Mouse (Mus musculus): Measurements from ENCODE around the gene Agap1. TPM values are rescaled to one million over a fixed set of nuclear protein-coding genes. Genes with fewer than 3 reads are reported as not detected.

The Agap1 gene
- polyA plus RNA-seq, 1 experiment from 2014 or later = 4.8 TPM

GRCm38 (mm10) chr1:89922883-89923641 lies 468.5 kb downstream of the Agap1 start:
- 2% methylated on average over 40 of the region's 41 CpGs for WGBS
- H3K27me3 ChIP-seq (replicated peaks; ENCODE audit: control insufficient read depth, insufficient read depth, low read length) = peaks cover 88% of the 10 kb centered on the region
- ATAC-seq = no peak
- no peak overlapping the region for H3K4me2 ChIP-seq (ENCODE audit: low read depth, low read length)
- H3K9me3 ChIP-seq (ENCODE audit: control insufficient read depth, low read length) = no peaks in the 10 kb centered on the region
- peak overlapping the region; percentile 18 for H3K4me3 ChIP-seq (ENCODE audit: low read length)
- H3K27ac ChIP-seq (ENCODE audit: low read length) = no peak overlapping the region
- peaks cover 14% of the 10 kb centered on the region for H3K4me1 ChIP-seq (ENCODE audit: control insufficient read depth, insufficient read depth, low read length)
- H3K36me3 ChIP-seq (ENCODE audit: control insufficient read depth, insufficient read depth, low read length) = no peaks in the 10 kb centered on the region
- H3K9ac ChIP-seq (ENCODE audit: low read depth, low read length) = no peak overlapping the region

- no peak overlapping the region for H3K9ac ChIP-seq (ENCODE audit: low read depth, low read length)
- H3K36me3 ChIP-seq (ENCODE audit: control insufficient read depth, insufficient read depth, low read length) = no peaks in the 10 kb centered on the region
- 14% methylated on average over 14 of the region's 14 CpGs for WGBS
- no peak overlapping the region for H3K4me3 ChIP-seq (ENCODE audit: low read length)
- H3K4me2 ChIP-seq (ENCODE audit: low read depth, low read length) = no peak overlapping the region
- no peak for ATAC-seq
- H3K4me1 ChIP-seq (ENCODE audit: control insufficient read depth, insufficient read depth, low read length) = peaks cover 16% of the 10 kb centered on the region
- H3K9me3 ChIP-seq (ENCODE audit: control insufficient read depth, low read length) = no peaks in the 10 kb centered on the region
- H3K27ac ChIP-seq (ENCODE audit: low read length) = no peak overlapping the region
- H3K27me3 ChIP-seq (replicated peaks; ENCODE audit: control insufficient read depth, insufficient read depth, low read length) = peaks cover 91% of the 10 kb centered on the region
Observed at GRCm38 (mm10) chr1:89923642-89924020, 469.0 kb downstream of the Agap1 start.

- no peak overlapping the region for H3K4me2 ChIP-seq (ENCODE audit: low read depth, low read length)
- H3K9ac ChIP-seq (ENCODE audit: low read depth, low read length) = no peak overlapping the region
- WGBS = 51% methylated on average over 12 of the region's 12 CpGs
- H3K9me3 ChIP-seq (ENCODE audit: control insufficient read depth, low read length) = no peaks in the 10 kb centered on the region
- H3K4me3 ChIP-seq (ENCODE audit: low read length) = no peak overlapping the region
- H3K4me1 ChIP-seq (ENCODE audit: control insufficient read depth, insufficient read depth, low read length) = peaks cover 29% of the 10 kb centered on the region
- H3K27ac ChIP-seq (ENCODE audit: low read length) = no peak overlapping the region
- H3K27me3 ChIP-seq (replicated peaks; ENCODE audit: control insufficient read depth, insufficient read depth, low read length) = peaks cover 98% of the 10 kb centered on the region
- ATAC-seq = no peak
- no peaks in the 10 kb centered on the region for H3K36me3 ChIP-seq (ENCODE audit: control insufficient read depth, insufficient read depth, low read length)
Observed at GRCm38 (mm10) chr1:89925501-89926190, 471.0 kb downstream of the Agap1 start.

- peaks cover 98% of the 10 kb centered on the region for H3K27me3 ChIP-seq (replicated peaks; ENCODE audit: control insufficient read depth, insufficient read depth, low read length)
- 24% methylated on average over 9 of the region's 9 CpGs for WGBS
Observed at GRCm38 (mm10) chr1:89926583-89927060, 472.0 kb downstream of the Agap1 start.

GRCm38 (mm10) chr1:89927061-89927661 lies 472.6 kb downstream of the Agap1 start:
- no peak for ATAC-seq
- no peaks in the 10 kb centered on the region for H3K36me3 ChIP-seq (ENCODE audit: control insufficient read depth, insufficient read depth, low read length)
- 1% methylated on average over 36 of the region's 36 CpGs for WGBS
- H3K27ac ChIP-seq (ENCODE audit: low read length) = no peak overlapping the region
- peak overlapping the region; percentile 70 for H3K4me2 ChIP-seq (ENCODE audit: low read depth, low read length)
- peak overlapping the region; percentile 7; the same call in 1 of the 2 replicates for H3K9ac ChIP-seq (ENCODE audit: low read depth, low read length)
- no peaks in the 10 kb centered on the region for H3K9me3 ChIP-seq (ENCODE audit: control insufficient read depth, low read length)
- peaks cover 97% of the 10 kb centered on the region for H3K27me3 ChIP-seq (replicated peaks; ENCODE audit: control insufficient read depth, insufficient read depth, low read length)
- peak overlapping the region; percentile 37 for H3K4me3 ChIP-seq (ENCODE audit: low read length)
- H3K4me1 ChIP-seq (ENCODE audit: control insufficient read depth, insufficient read depth, low read length) = peaks cover 41% of the 10 kb centered on the region

More at GRCm38 (mm10) chr1:89926583-89927060, 472.0 kb downstream of the Agap1 start:
- H3K4me3 ChIP-seq (ENCODE audit: low read length) = peak overlapping the region; percentile 37; the same call in 1 of the 2 replicates
- no peak for ATAC-seq
- peaks cover 39% of the 10 kb centered on the region for H3K4me1 ChIP-seq (ENCODE audit: control insufficient read depth, insufficient read depth, low read length)
- no peak overlapping the region for H3K9ac ChIP-seq (ENCODE audit: low read depth, low read length)
- H3K27ac ChIP-seq (ENCODE audit: low read length) = no peak overlapping the region
- no peaks in the 10 kb centered on the region for H3K36me3 ChIP-seq (ENCODE audit: control insufficient read depth, insufficient read depth, low read length)
- peak overlapping the region; percentile 70 for H3K4me2 ChIP-seq (ENCODE audit: low read depth, low read length)
- no peaks in the 10 kb centered on the region for H3K9me3 ChIP-seq (ENCODE audit: control insufficient read depth, low read length)

- no peak overlapping the region for H3K9ac ChIP-seq (ENCODE audit: low read depth, low read length)
- no peaks in the 10 kb centered on the region for H3K9me3 ChIP-seq (ENCODE audit: control insufficient read depth, low read length)
- ATAC-seq = no peak
- WGBS = 16% methylated on average over 25 of the region's 25 CpGs
- peaks cover 94% of the 10 kb centered on the region for H3K27me3 ChIP-seq (replicated peaks; ENCODE audit: control insufficient read depth, insufficient read depth, low read length)
- no peaks in the 10 kb centered on the region for H3K36me3 ChIP-seq (ENCODE audit: control insufficient read depth, insufficient read depth, low read length)
- H3K4me1 ChIP-seq (ENCODE audit: control insufficient read depth, insufficient read depth, low read length) = peaks cover 37% of the 10 kb centered on the region
- peak overlapping the region; percentile 17; the same call in 1 of the 2 replicates for H3K4me2 ChIP-seq (ENCODE audit: low read depth, low read length)
- H3K27ac ChIP-seq (ENCODE audit: low read length) = no peak overlapping the region
- peak overlapping the region; percentile 12; the same call in 1 of the 2 replicates for H3K4me3 ChIP-seq (ENCODE audit: low read length)
Observed at GRCm38 (mm10) chr1:89928676-89929075, 474.1 kb downstream of the Agap1 start.

- Histone ChIP-seq H3K9me3 (ENCODE audit: control insufficient read depth, low read length) (no peaks in the 10 kb centered on the region), H3K27ac (ENCODE audit: low read length) (no peak overlapping the region), H3K4me2 (ENCODE audit: low read depth, low read length) (peak overlapping the region; percentile 17), H3K4me3 (ENCODE audit: low read length) (no peak overlapping the region; the same call in 1 of the 2 replicates), H3K36me3 (ENCODE audit: control insufficient read depth, insufficient read depth, low read length) (no peaks in the 10 kb centered on the region), H3K9ac (ENCODE audit: low read depth, low read length) (no peak overlapping the region), H3K4me1 (ENCODE audit: control insufficient read depth, insufficient read depth, low read length) (peaks cover 38% of the 10 kb centered on the region), H3K27me3 (replicated peaks; ENCODE audit: control insufficient read depth, insufficient read depth, low read length) (peaks cover 94% of the 10 kb centered on the region)
- WGBS = 12% methylated on average over 6 of the region's 6 CpGs
- ATAC-seq = no peak
Observed at GRCm38 (mm10) chr1:89929181-89929580, 474.6 kb downstream of the Agap1 start.

- no peaks in the 10 kb centered on the region for H3K36me3 ChIP-seq (ENCODE audit: control insufficient read depth, insufficient read depth, low read length)
- 0 out of 2 replicates have a peak overlapping the region, but pooled peaks have one; percentile 4 for H3K9ac ChIP-seq (ENCODE audit: low read depth, low read length)
- peaks cover 38% of the 10 kb centered on the region for H3K4me1 ChIP-seq (ENCODE audit: control insufficient read depth, insufficient read depth, low read length)
- H3K4me2 ChIP-seq (ENCODE audit: low read depth, low read length) = peak overlapping the region; percentile 84
- H3K4me3 ChIP-seq (ENCODE audit: low read length) = peak overlapping the region; percentile 53
- ATAC-seq = peak; percentile 14; the same call in 1 of the 2 replicates
- WGBS = under 1% methylated on average over 55 of the region's 55 CpGs
- H3K27ac ChIP-seq (ENCODE audit: low read length) = no peak overlapping the region
- peaks cover 90% of the 10 kb centered on the region for H3K27me3 ChIP-seq (replicated peaks; ENCODE audit: control insufficient read depth, insufficient read depth, low read length)
- no peaks in the 10 kb centered on the region for H3K9me3 ChIP-seq (ENCODE audit: control insufficient read depth, low read length)
Observed at GRCm38 (mm10) chr1:89929721-89930505, 475.3 kb downstream of the Agap1 start.

Data from intestine, embryonic 16.5 days (tissue).